Mouse (Mus musculus) forebrain, embryonic 14.5 days (tissue): Measurements from ENCODE around the gene Slc26a11. TPM values are rescaled to one million over a fixed set of nuclear protein-coding genes. Genes with fewer than 3 reads are reported as not detected.
A peak's percentile ranks its signal among the peaks of the same experiment; 100 is the strongest.

ENCODE experiments used
- ATAC-seq: fragments of 200-750 bp; cut with Nextera tagmentation; 2 replicates; pipeline ENCODE4 v1.8.0; 2017; ENCODE audit warnings: mild to moderate bottlenecking, moderate library complexity
- DNase-seq: peaks from one replicate; pipeline ENCODE4 v3.0.0-alpha.2; 2015; ENCODE audit warnings: low spot score
- H3K27ac ChIP-seq: fragments of 300-500 bp; sonication (generic); 2 replicates; pipeline ENCODE4 v1.5.1; 2014; ENCODE audit warnings: low read depth, mild to moderate bottlenecking, control low read depth, low read length, moderate library complexity
- H3K27me3 ChIP-seq: fragments of 300-500 bp; sonication (generic); replicated peaks from 2 replicates; pipeline ENCODE4 v1.6.1; 2014; ENCODE audit warnings: low read length, control low read depth, mixed read lengths; ENCODE audit not compliant: control insufficient read depth, insufficient read depth
- H3K36me3 ChIP-seq: fragments of 300-500 bp; sonication (generic); 2 replicates; pipeline ENCODE4 v1.6.1; 2014; ENCODE audit warnings: low read length, control low read depth; ENCODE audit not compliant: control insufficient read depth, insufficient read depth
- H3K4me1 ChIP-seq: fragments of 300-500 bp; sonication (generic); 2 replicates; pipeline ENCODE4 v1.6.1; 2014; ENCODE audit warnings: antibody characterized with exemption, low read length, control low read depth; ENCODE audit not compliant: control insufficient read depth, insufficient read depth
- H3K4me2 ChIP-seq: fragments of 300-500 bp; sonication (generic); 2 replicates; pipeline ENCODE4 v1.6.1; 2014; ENCODE audit warnings: mild to moderate bottlenecking, control low read depth, low read length
- H3K4me3 ChIP-seq: fragments of 300-500 bp; sonication (generic); 2 replicates; pipeline ENCODE4 v1.5.1; 2014; ENCODE audit warnings: low read depth, low read length, control low read depth
- H3K9ac ChIP-seq: fragments of 300-500 bp; sonication (generic); 2 replicates; pipeline ENCODE4 v1.6.1; 2014; ENCODE audit warnings: mild to moderate bottlenecking, low read length, control low read depth, moderate library complexity
- H3K9me3 ChIP-seq: fragments of 300-500 bp; sonication (generic); replicated peaks from 2 replicates; pipeline ENCODE4 v1.6.1; 2016; ENCODE audit warnings: low read length, control low read depth, mixed read lengths; ENCODE audit not compliant: control insufficient read depth
- WGBS: fragments of 180-500 bp; shearing (Covaris S2); extraction: QIAGEN DNeasy Blood & Tissue Kit; methylation state at CpG from one replicate; pipeline ENCODE4 v1.1.7; 2014; 5-methylcytosine and 5-hydroxymethylcytosine counted together
- polyA plus RNA-seq: library from polyadenylated mRNA; unstranded; fragments of >200 nt; fragmentation: Nextera tagmentation; extraction: Ambion mirVana; gene quantifications from 2 replicates; pipeline ENCODE4 v1.2.1, GENCODE M21; 2014

Gene Slc26a11
- polyA plus RNA-seq, 1 experiment from 2014 or later: 2.5 TPM

- Histone ChIP-seq H3K4me1 (no peaks in the 10 kb centered on the region; the same call in 1 of the 2 replicates), H3K9ac (no peak overlapping the region), H3K4me2 (no peak overlapping the region), H3K4me3 (no peak overlapping the region), H3K27me3 (peaks cover 68% of the 10 kb centered on the region), H3K9me3 (no peaks in the 10 kb centered on the region), H3K36me3 (no peaks in the 10 kb centered on the region), H3K27ac (no peak overlapping the region)
- 38% methylated on average over 7 of the region's 7 CpGs for WGBS
- ATAC-seq (no peak), DNase-seq (no peak)
Observed at GRCm38 (mm10) chr11:119391386-119392000, 36.1 kb downstream of the Slc26a11 start.

GRCm38 (mm10) chr11:119392001-119392614 lies 36.8 kb downstream of the Slc26a11 start:
- no peak for ATAC-seq
- 9% methylated on average over 12 of the region's 12 CpGs for whole genome bisulfite sequencing
- no peak overlapping the region for H3K9ac ChIP-seq
- H3K27ac ChIP-seq: no peak overlapping the region
- DNase-seq: no peak
- H3K4me3 ChIP-seq: no peak overlapping the region
- peak overlapping the region; percentile 67; the same call in 1 of the 2 replicates for H3K4me2 ChIP-seq
- H3K27me3 ChIP-seq: peaks cover 70% of the 10 kb centered on the region
- H3K36me3 ChIP-seq: no peaks in the 10 kb centered on the region
- no peaks in the 10 kb centered on the region; the same call in 1 of the 2 replicates for H3K4me1 ChIP-seq
- H3K9me3 ChIP-seq: no peaks in the 10 kb centered on the region

GRCm38 (mm10) chr11:119392800-119393482 lies 37.6 kb downstream of the Slc26a11 start, which contains the start of gene Rnf213:
Rnf213 (plus strand) TSS chr11:119393100.
- DNase-seq (peak; percentile 58), ATAC-seq (peak; percentile 45; the same call in 1 of the 2 replicates)
- Histone ChIP-seq H3K4me2 (peak within 1 kb of the TSS; percentile 67), H3K36me3 (no peaks in the 10 kb centered on the region), H3K4me3 (peak within 1 kb of the TSS; percentile 41), H3K9ac (peak within 1 kb of the TSS; percentile 54), H3K9me3 (no peaks in the 10 kb centered on the region), H3K27me3 (peaks cover 67% of the 10 kb centered on the region), H3K4me1 (no peaks in the 10 kb centered on the region; the same call in 1 of the 2 replicates), H3K27ac (no peak within 1 kb of the TSS)
- WGBS: under 1% methylated on average over 19 of the region's 19 CpGs

GRCm38 (mm10) chr11:119393483-119393804 lies 38.1 kb downstream of the Slc26a11 start:
- H3K4me1 ChIP-seq: no peaks in the 10 kb centered on the region; the same call in 1 of the 2 replicates
- no peaks in the 10 kb centered on the region for H3K9me3 ChIP-seq
- no peak for DNase-seq
- H3K27me3 ChIP-seq: peaks cover 67% of the 10 kb centered on the region
- no peak overlapping the region for H3K27ac ChIP-seq
- H3K4me2 ChIP-seq: peak overlapping the region; percentile 67
- peak overlapping the region; percentile 41 for H3K4me3 ChIP-seq
- H3K36me3 ChIP-seq: no peaks in the 10 kb centered on the region
- ATAC-seq: no peak
- WGBS: 24% methylated on average over 7 of the region's 7 CpGs
- H3K9ac ChIP-seq: no peak overlapping the region; the same call in 1 of the 2 replicates

GRCm38 (mm10) chr11:119394210-119394609 lies 38.9 kb downstream of the Slc26a11 start:
- 43% methylated on average over 6 of the region's 6 CpGs for WGBS

GRCm38 (mm10) chr11:119395394-119395793 lies 40.0 kb downstream of the Slc26a11 start:
- H3K9ac ChIP-seq: no peak overlapping the region
- H3K4me3 ChIP-seq: no peak overlapping the region
- H3K36me3 ChIP-seq: no peaks in the 10 kb centered on the region
- H3K27ac ChIP-seq: no peak overlapping the region
- DNase-seq: no peak
- no peak overlapping the region for H3K4me2 ChIP-seq
- no peaks in the 10 kb centered on the region for H3K9me3 ChIP-seq
- no peaks in the 10 kb centered on the region; the same call in 1 of the 2 replicates for H3K4me1 ChIP-seq
- no peak for ATAC-seq
- 9% methylated on average over 7 of the region's 7 CpGs for WGBS
- H3K27me3 ChIP-seq: peaks cover 56% of the 10 kb centered on the region

More at GRCm38 (mm10) chr11:119394210-119394609, 38.9 kb downstream of the Slc26a11 start:
- no peaks in the 10 kb centered on the region for H3K36me3 ChIP-seq
- ATAC-seq (no peak), DNase-seq (no peak)
- no peak overlapping the region for H3K4me3 ChIP-seq
- no peak overlapping the region for H3K27ac ChIP-seq
- H3K4me2 ChIP-seq: no peak overlapping the region
- H3K27me3 ChIP-seq: peaks cover 67% of the 10 kb centered on the region
- H3K4me1 ChIP-seq: no peaks in the 10 kb centered on the region; the same call in 1 of the 2 replicates
- H3K9me3 ChIP-seq: no peaks in the 10 kb centered on the region
- H3K9ac ChIP-seq: no peak overlapping the region

- Histone ChIP-seq H3K27ac (no peak overlapping the region), H3K4me3 (no peak overlapping the region), H3K27me3 (peaks cover 51% of the 10 kb centered on the region), H3K36me3 (no peaks in the 10 kb centered on the region), H3K9me3 (no peaks in the 10 kb centered on the region), H3K4me1 (no peaks in the 10 kb centered on the region), H3K4me2 (no peak overlapping the region), H3K9ac (no peak overlapping the region)
- no peak for DNase-seq
- WGBS: 19% methylated on average over 13 of the region's 13 CpGs
- no peak for ATAC-seq
Observed at GRCm38 (mm10) chr11:119395931-119396330, 40.6 kb downstream of the Slc26a11 start.

- no peak overlapping the region for H3K4me2 ChIP-seq
Observed at GRCm38 (mm10) chr11:119396461-119396860, 41.1 kb downstream of the Slc26a11 start.

More at GRCm38 (mm10) chr11:119396461-119396860, 41.1 kb downstream of the Slc26a11 start:
- Histone ChIP-seq H3K9ac (no peak overlapping the region), H3K27me3 (peaks cover 46% of the 10 kb centered on the region), H3K4me3 (no peak overlapping the region), H3K36me3 (no peaks in the 10 kb centered on the region), H3K27ac (no peak overlapping the region), H3K4me1 (no peaks in the 10 kb centered on the region), H3K9me3 (no peaks in the 10 kb centered on the region)
- no peak for DNase-seq
- no peak for ATAC-seq
- 44% methylated on average over 7 of the region's 7 CpGs for WGBS
